Mouse (Mus musculus) midbrain, embryonic 10.5 days (tissue): ENCODE data around the gene Naxd. TPM values are rescaled to one million over a fixed set of nuclear protein-coding genes. Genes with fewer than 3 reads are reported as not detected.
"Not testable (repeated sequence)": the region's sequence is repeated elsewhere in the genome, so short reads cannot be mapped to it uniquely, and the experiment has no call there.

Experiments
- DNase-seq: peaks from one replicate; pipeline ENCODE4 v3.0.0-alpha.2; 2017; ENCODE audit warnings: low spot score
- H3K27ac ChIP-seq: fragments of 300-500 bp; sonication (generic); replicated peaks from 2 replicates; pipeline ENCODE4 v1.5.1; 2016; ENCODE audit warnings: mild to moderate bottlenecking
- H3K27me3 ChIP-seq: fragments of 300-500 bp; sonication (generic); 2 replicates; pipeline ENCODE4 v1.6.1; 2016; ENCODE audit warnings: low read depth, mild to moderate bottlenecking; ENCODE audit not compliant: poor library complexity, severe bottlenecking
- H3K36me3 ChIP-seq: fragments of 300-500 bp; sonication (generic); 2 replicates; pipeline ENCODE4 v1.6.1; 2016; ENCODE audit warnings: mild to moderate bottlenecking, moderate library complexity
- H3K4me1 ChIP-seq: fragments of 300-500 bp; sonication (generic); 2 replicates; pipeline ENCODE4 v1.6.1; 2016
- H3K4me3 ChIP-seq: fragments of 300-500 bp; sonication (generic); 2 replicates; pipeline ENCODE4 v1.5.1; 2016; ENCODE audit warnings: mild to moderate bottlenecking, moderate library complexity
- H3K9me3 ChIP-seq: fragments of 300-500 bp; sonication (generic); replicated peaks from 2 replicates; pipeline ENCODE4 v1.6.1; 2016; ENCODE audit warnings: mild to moderate bottlenecking
- WGBS: fragments of 180-500 bp; shearing (Covaris S2); methylation state at CpG from one replicate; pipeline ENCODE4 v1.1.7; 2016; 5-methylcytosine and 5-hydroxymethylcytosine counted together
- polyA plus RNA-seq: library from polyadenylated mRNA; unstranded; fragments of >200 nt; fragmentation: Nextera tagmentation; extraction: Ambion mirVana; gene quantifications from 2 replicates; pipeline ENCODE4 v1.2.1, GENCODE M21; 2016

The Naxd gene
- polyA plus RNA-seq, 1 experiment from 2014 or later: 114 TPM

- Histone ChIP-seq H3K27me3 (peaks cover 98% of the 10 kb centered on the region), H3K4me1 (peaks cover 62% of the 10 kb centered on the region), H3K27ac (no peak overlapping the region), H3K36me3 (no peaks in the 10 kb centered on the region), H3K4me3 (peak overlapping the region; percentile 34), H3K9me3 (no peaks in the 10 kb centered on the region)
- WGBS: 4% methylated on average over 24 of the region's 24 CpGs
- peak; percentile 48 for DNase-seq
Measured at GRCm38 (mm10) chr8:11476338-11477177, 20.7 kb upstream of the Naxd start.

GRCm38 (mm10) chr8:11477178-11477553 lies 20.1 kb upstream of the Naxd start:
- DNase-seq: no peak
- no peaks in the 10 kb centered on the region for H3K9me3 ChIP-seq
- no peak overlapping the region for H3K27ac ChIP-seq
- peak overlapping the region; percentile 34 for H3K4me3 ChIP-seq
- H3K27me3 ChIP-seq: peaks cover 98% of the 10 kb centered on the region
- 6% methylated on average over 9 of the region's 9 CpGs for WGBS
- peaks cover 68% of the 10 kb centered on the region for H3K4me1 ChIP-seq
- H3K36me3 ChIP-seq: no peaks in the 10 kb centered on the region

GRCm38 (mm10) chr8:11477811-11478761 lies 19.2 kb upstream of the Naxd start, which contains the start of gene Rab20:
Gene Rab20, minus strand, starts transcription at chr8:11478710.
- peaks cover 61% of the 10 kb centered on the region for H3K4me1 ChIP-seq
- H3K9me3 ChIP-seq: no peaks in the 10 kb centered on the region
- peak within 1 kb of the TSS; percentile 64 for H3K4me3 ChIP-seq
- WGBS: under 1% methylated on average over 69 of the region's 69 CpGs
- peak; percentile 77 for DNase-seq
- H3K27me3 ChIP-seq: peaks cover 98% of the 10 kb centered on the region
- H3K27ac ChIP-seq: no peak within 1 kb of the TSS; the same call in 1 of the 2 replicates
- no peaks in the 10 kb centered on the region for H3K36me3 ChIP-seq

- peak; percentile 36 for DNase-seq
- under 1% methylated on average over 23 of the region's 23 CpGs for WGBS
- Histone ChIP-seq H3K27ac (no peak overlapping the region), H3K27me3 (peaks cover 94% of the 10 kb centered on the region), H3K9me3 (no peaks in the 10 kb centered on the region), H3K4me3 (peak overlapping the region; percentile 64), H3K4me1 (peaks cover 57% of the 10 kb centered on the region), H3K36me3 (no peaks in the 10 kb centered on the region)
Measured at GRCm38 (mm10) chr8:11478807-11479527, 18.3 kb upstream of the Naxd start.

GRCm38 (mm10) chr8:11479591-11479990 lies 17.7 kb upstream of the Naxd start:
- Histone ChIP-seq H3K27ac (no peak overlapping the region), H3K4me3 (peak overlapping the region; percentile 64; the same call in 1 of the 2 replicates)
- 3% methylated on average over 14 of the region's 14 CpGs for WGBS

GRCm38 (mm10) chr8:11481876-11482275 lies 15.4 kb upstream of the Naxd start:
- no peak overlapping the region for H3K4me3 ChIP-seq
- H3K9me3 ChIP-seq: no peaks in the 10 kb centered on the region
- DNase-seq: no peak
- H3K27ac ChIP-seq: no peak overlapping the region
- H3K27me3 ChIP-seq: peaks cover 65% of the 10 kb centered on the region
- H3K36me3 ChIP-seq: no peaks in the 10 kb centered on the region
- WGBS: 66% methylated on average over 3 of the region's 3 CpGs
- peaks cover 37% of the 10 kb centered on the region for H3K4me1 ChIP-seq

More at GRCm38 (mm10) chr8:11479591-11479990, 17.7 kb upstream of the Naxd start:
- Histone ChIP-seq H3K9me3 (no peaks in the 10 kb centered on the region), H3K36me3 (no peaks in the 10 kb centered on the region), H3K4me1 (peaks cover 57% of the 10 kb centered on the region), H3K27me3 (peaks cover 88% of the 10 kb centered on the region)
- no peak for DNase-seq

GRCm38 (mm10) chr8:11482537-11482936 lies 14.8 kb upstream of the Naxd start:
- 81% methylated on average over 3 of the region's 3 CpGs for whole genome bisulfite sequencing
- Histone ChIP-seq H3K4me3 (no peak overlapping the region), H3K27me3 (peaks cover 62% of the 10 kb centered on the region), H3K9me3 (no peaks in the 10 kb centered on the region), H3K27ac (no peak overlapping the region), H3K4me1 (peaks cover 31% of the 10 kb centered on the region), H3K36me3 (no peaks in the 10 kb centered on the region)
- no peak for DNase-seq

- Histone ChIP-seq H3K36me3 (no peaks in the 10 kb centered on the region), H3K27ac (no peak overlapping the region), H3K9me3 (no peaks in the 10 kb centered on the region), H3K4me3 (no peak overlapping the region), H3K27me3 (peaks cover 43% of the 10 kb centered on the region), H3K4me1 (peaks cover 8% of the 10 kb centered on the region; the same call in 1 of the 2 replicates)
- 25% methylated on average over 7 of the region's 7 CpGs for WGBS
- peak; percentile 75 for DNase-seq
Measured at GRCm38 (mm10) chr8:11486142-11486541, 11.2 kb upstream of the Naxd start.

- Histone ChIP-seq H3K9me3 (no peaks in the 10 kb centered on the region), H3K27ac (no peak overlapping the region), H3K4me1 (peaks cover under 1% of the 10 kb centered on the region; the same call in 1 of the 2 replicates), H3K27me3 (peaks cover 40% of the 10 kb centered on the region), H3K36me3 (no peaks in the 10 kb centered on the region), H3K4me3 (no peak overlapping the region)
- DNase-seq: no peak
- WGBS: 75% methylated on average over 4 of the region's 4 CpGs
Measured at GRCm38 (mm10) chr8:11487229-11487628, 10.1 kb upstream of the Naxd start.

GRCm38 (mm10) chr8:11492340-11492739 lies 5.0 kb upstream of the Naxd start:
- H3K9me3 ChIP-seq, H3K36me3 ChIP-seq, H3K4me3 ChIP-seq, DNase-seq, H3K4me1 ChIP-seq, H3K27ac ChIP-seq: not testable (repeated sequence)
- H3K27me3 ChIP-seq: peaks cover 31% of the 10 kb centered on the region
- WGBS: 86% methylated on average over 2 of the region's 2 CpGs

- H3K4me1 ChIP-seq: peaks cover 21% of the 10 kb centered on the region
- 79% methylated on average over 12 of the region's 12 CpGs for WGBS
- H3K27ac ChIP-seq: no peak overlapping the region
- peaks cover 40% of the 10 kb centered on the region for H3K36me3 ChIP-seq
- peak overlapping the region; percentile 85 for H3K4me3 ChIP-seq
- H3K9me3 ChIP-seq: no peaks in the 10 kb centered on the region
- peaks cover 8% of the 10 kb centered on the region; the same call in 1 of the 2 replicates for H3K27me3 ChIP-seq
- no peak for DNase-seq
Measured at GRCm38 (mm10) chr8:11498281-11498680, 975 bp downstream of the Naxd start.
